Mouse (Mus musculus) testis, adult 2 months (tissue): ENCODE measurements around the gene Cdk15. TPM values are rescaled to one million over a fixed set of nuclear protein-coding genes. Genes with fewer than 3 reads are reported as not detected.

ENCODE experiments used
- H3K27ac ChIP-seq: fragments of 200-500 bp; 2 replicates; pipeline ENCODE4 v1.5.1; 2012; ENCODE audit warnings: low read depth, low read length; ENCODE audit not compliant: control insufficient read depth, insufficient read depth
- H3K27me3 ChIP-seq: fragments of 200-500 bp; 2 replicates; pipeline ENCODE4 v1.6.1; 2012; ENCODE audit warnings: mild to moderate bottlenecking, low read length, moderate library complexity; ENCODE audit not compliant: control insufficient read depth, insufficient read depth
- H3K36me3 ChIP-seq: fragments of 200-500 bp; 2 replicates; pipeline ENCODE4 v1.6.1; 2012; ENCODE audit warnings: mild to moderate bottlenecking, low read length; ENCODE audit not compliant: control insufficient read depth, insufficient read depth
- H3K4me1 ChIP-seq: fragments of 200-500 bp; 2 replicates; pipeline ENCODE4 v1.6.1; 2012; ENCODE audit warnings: low read length; ENCODE audit not compliant: control insufficient read depth, insufficient read depth
- H3K4me3 ChIP-seq: fragments of 200-500 bp; 2 replicates; pipeline ENCODE4 v1.5.1; 2012; ENCODE audit warnings: low read depth, mild to moderate bottlenecking, low read length, moderate library complexity, mixed read lengths; ENCODE audit not compliant: control insufficient read depth
- CTCF ChIP-seq: fragments of 200-500 bp; IDR thresholded peaks from 2 replicates; pipeline ENCODE4 v1.5.1; 2012; ENCODE audit warnings: low read depth, mild to moderate bottlenecking, inconsistent platforms, low read length, moderate library complexity; ENCODE audit not compliant: control insufficient read depth, insufficient read depth, insufficient replicate concordance
- POLR2A ChIP-seq: fragments of 200-500 bp; IDR thresholded peaks from 2 replicates; pipeline ENCODE4 v1.6.1; 2012; ENCODE audit warnings: low read depth, mild to moderate bottlenecking, inconsistent platforms, low read length, moderate library complexity; ENCODE audit not compliant: control insufficient read depth
- polyA plus RNA-seq: library from polyadenylated mRNA; depleted of rRNA; stranded (reverse); fragments of >200 nt; gene quantifications from 2 replicates; pipeline ENCODE4 v1.2.3, GENCODE M21; 2012; rRNA removed

Gene Cdk15
- polyA plus RNA-seq, 1 experiment = 1.6 TPM

DNA sequence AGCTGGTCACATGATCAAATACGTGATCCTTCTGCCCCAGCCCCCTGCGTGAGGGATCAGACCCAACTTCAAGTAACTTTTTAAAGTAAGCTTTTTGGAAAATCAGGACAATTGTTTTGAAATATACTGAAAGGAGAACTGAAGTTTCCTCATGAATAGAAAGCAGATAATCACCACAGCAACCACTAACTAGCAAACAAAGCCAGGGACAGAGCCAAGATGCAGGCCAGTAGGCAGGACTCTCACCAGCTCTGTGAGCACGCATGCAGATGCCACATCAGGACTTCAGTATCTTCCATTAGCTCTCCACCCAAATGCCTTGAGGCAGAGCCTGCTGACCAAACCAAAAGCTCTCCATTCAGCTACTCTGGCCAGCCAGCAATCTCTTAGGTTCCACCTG is 135.0 kb downstream of the Cdk15 start:
- Histone ChIP-seq H3K27me3 (no peaks in the 10 kb centered on the region), H3K4me3 (no peak overlapping the region), H3K4me1 (no peaks in the 10 kb centered on the region), H3K36me3 (no peaks in the 10 kb centered on the region), H3K27ac (no peak overlapping the region)
- TF ChIP-seq POLR2A (no peak), CTCF (no peak)

DNA sequence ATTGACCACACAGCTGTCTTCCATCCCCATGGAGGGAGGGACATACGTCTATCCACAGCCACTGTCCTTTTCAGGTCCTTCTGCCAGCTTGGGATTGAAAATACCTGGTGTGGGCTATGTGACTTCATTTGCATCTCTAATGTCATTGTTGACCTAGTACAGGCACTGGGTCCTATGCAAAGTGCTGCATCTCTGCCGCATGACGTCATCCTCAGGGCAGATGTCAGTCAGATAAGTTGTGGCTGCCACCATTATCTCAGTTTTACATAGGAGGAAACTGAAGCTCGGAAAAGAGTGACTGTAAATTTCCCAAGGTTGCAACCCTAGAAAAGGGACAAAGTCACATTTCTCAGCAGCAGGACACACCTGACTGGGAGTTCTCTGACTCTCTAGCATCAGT is 137.4 kb downstream of the Cdk15 start:
- TF ChIP-seq CTCF (no peak), POLR2A (no peak)
- Histone ChIP-seq H3K27me3 (no peaks in the 10 kb centered on the region), H3K4me3 (no peak overlapping the region), H3K27ac (no peak overlapping the region), H3K4me1 (no peaks in the 10 kb centered on the region), H3K36me3 (no peaks in the 10 kb centered on the region)

DNA sequence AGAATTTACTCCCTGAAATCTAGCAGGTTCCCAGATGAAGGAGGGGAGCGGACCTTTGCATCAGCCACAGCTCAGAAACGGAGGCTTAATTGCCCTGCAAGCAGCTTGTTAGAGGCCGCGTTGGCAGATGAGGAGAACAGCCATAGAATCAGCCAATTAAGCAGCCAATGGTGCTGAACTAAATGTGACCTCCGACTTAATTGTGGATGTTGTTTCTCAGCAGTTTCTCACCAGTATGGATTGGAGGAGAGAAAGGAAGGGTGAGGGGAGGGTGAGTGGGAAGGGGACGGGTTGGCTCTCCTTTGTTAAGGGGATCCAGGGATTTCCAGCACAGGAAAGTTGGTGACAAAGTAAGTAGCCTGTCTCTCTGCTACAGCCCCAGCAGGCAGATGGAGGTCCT is 137.9 kb downstream of the Cdk15 start:
- no peaks in the 10 kb centered on the region for H3K36me3 ChIP-seq
- no peaks in the 10 kb centered on the region for H3K27me3 ChIP-seq
- no peak for TF ChIP-seq POLR2A
- no peak overlapping the region for H3K27ac ChIP-seq
- H3K4me1 ChIP-seq = no peaks in the 10 kb centered on the region
- no peak overlapping the region for H3K4me3 ChIP-seq

DNA sequence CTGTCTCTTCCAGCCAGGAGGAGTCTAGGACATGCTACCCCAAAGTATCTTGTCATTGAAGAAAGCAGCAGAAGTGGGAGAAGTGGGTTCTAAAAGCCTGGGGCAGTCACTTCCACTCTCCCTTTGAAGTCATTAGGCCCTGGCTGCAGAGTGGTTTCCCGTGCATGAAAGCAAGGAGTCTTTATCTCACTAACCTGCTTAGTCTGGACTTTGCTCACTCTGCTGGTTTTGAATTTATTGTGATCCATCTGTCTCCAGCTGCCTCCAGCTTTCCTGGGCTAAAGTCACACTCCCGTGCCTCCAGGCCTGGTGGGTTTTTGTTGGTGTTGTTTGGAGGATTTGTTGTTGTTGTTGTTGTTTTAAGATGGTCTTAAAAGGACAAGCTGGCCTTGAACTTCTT is 139.3 kb downstream of the Cdk15 start:
- Histone ChIP-seq H3K36me3 (no peaks in the 10 kb centered on the region), H3K4me3 (no peak overlapping the region), H3K4me1 (no peaks in the 10 kb centered on the region), H3K27me3 (no peaks in the 10 kb centered on the region), H3K27ac (no peak overlapping the region)
- no peak for TF ChIP-seq CTCF
- no peak for TF ChIP-seq POLR2A

DNA sequence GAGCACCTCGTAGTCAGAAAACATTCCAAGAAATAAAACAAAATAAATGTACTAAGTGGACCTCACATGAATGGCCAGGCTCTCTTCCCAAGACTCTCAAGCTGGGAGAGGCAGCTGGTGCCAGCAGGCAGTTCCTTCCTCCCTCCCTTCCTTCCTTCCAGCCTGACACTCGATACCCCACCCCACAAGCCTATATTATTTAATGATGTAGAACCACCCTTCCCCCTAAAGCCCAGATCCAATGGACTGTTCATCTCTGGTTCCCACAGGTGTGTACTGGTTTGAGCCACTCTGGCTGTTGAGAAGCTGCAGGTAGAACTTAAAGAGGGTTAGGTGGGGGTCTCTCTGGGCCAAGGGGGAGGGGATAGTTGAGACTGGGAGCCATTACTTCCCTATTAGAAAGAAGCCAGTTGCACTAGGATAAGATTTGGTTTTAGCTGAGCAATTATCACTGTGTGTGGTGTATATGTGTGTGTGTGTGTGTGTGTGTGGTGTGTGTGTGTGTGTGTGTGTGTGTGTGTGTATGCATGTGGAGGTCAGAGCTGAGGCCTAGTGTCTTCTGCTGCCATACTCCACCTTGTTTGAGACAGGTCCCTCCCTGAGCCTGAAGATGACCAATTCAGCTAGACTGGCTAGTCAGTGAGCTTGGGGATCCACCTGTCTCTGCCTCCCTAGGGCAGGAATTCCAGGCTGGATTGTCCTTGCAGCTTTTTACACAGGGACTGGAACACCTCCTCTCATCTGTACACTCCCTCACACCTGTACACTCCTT is 143.0 kb downstream of the Cdk15 start:
- TF ChIP-seq CTCF (no peak), POLR2A (no peak)
- Histone ChIP-seq H3K27me3 (no peaks in the 10 kb centered on the region), H3K4me3 (no peak overlapping the region), H3K27ac (no peak overlapping the region), H3K36me3 (no peaks in the 10 kb centered on the region), H3K4me1 (no peaks in the 10 kb centered on the region)

DNA sequence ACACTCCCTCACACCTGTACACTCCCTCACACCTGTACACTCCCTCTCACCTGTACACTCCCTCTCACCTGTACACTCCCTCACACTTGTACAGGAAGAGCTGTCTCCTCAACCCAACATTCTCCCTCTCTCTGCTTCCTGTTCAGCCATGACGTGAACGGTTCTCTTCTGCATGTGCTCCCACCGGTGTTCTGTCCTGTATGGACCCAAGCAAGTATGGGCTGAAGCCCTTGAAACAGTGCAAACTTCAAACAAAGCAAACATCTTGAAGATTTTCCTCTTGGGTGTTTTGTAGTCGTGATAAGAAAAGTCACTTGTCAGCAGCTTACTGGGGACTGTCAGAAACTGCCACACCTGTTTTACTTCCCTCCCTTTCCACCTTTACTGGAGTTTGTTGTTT is 144.5 kb downstream of the Cdk15 start:
- no peaks in the 10 kb centered on the region for H3K4me1 ChIP-seq

More for the DNA sequence above, 144.5 kb downstream of the Cdk15 start:
- Histone ChIP-seq H3K27ac (no peak overlapping the region), H3K4me3 (no peak overlapping the region), H3K36me3 (no peaks in the 10 kb centered on the region), H3K27me3 (no peaks in the 10 kb centered on the region)
- TF ChIP-seq CTCF (no peak), POLR2A (no peak)

Other genes with a start within 250 kb of the Cdk15 start
- 80.0 and 90.1 TPM in 2 replicates for gene C2cd6, start 162.0 kb upstream of the Cdk15 start, polyA plus RNA-seq
- gene Tmem237, start 136.5 kb upstream of the Cdk15 start, polyA plus RNA-seq = 56.1 and 59.7 TPM in 2 replicates
- 1.6 and 1.8 TPM in 2 replicates for gene Mpp4, start 93.5 kb upstream of the Cdk15 start, polyA plus RNA-seq
- gene Als2, start 19.7 kb upstream of the Cdk15 start, polyA plus RNA-seq = 6.8 and 7.1 TPM in 2 replicates
- 1.4 and 1.5 TPM in 2 replicates for gene Fzd7, start 225.5 kb downstream of the Cdk15 start, polyA plus RNA-seq